Mouse (Mus musculus): ENCODE data around the gene Mycl.
"Not testable (repeated sequence)": the region's sequence is repeated elsewhere in the genome, so short reads cannot be mapped to it uniquely, and the experiment has no call there.

Gene Mycl

GRCm38 (mm10) chr4:122981238-122981637, 14.2 kb upstream of the Mycl start:
- no peak for DNase-seq (ENCODE audit: low spot score in 2 of 2)

DNA sequence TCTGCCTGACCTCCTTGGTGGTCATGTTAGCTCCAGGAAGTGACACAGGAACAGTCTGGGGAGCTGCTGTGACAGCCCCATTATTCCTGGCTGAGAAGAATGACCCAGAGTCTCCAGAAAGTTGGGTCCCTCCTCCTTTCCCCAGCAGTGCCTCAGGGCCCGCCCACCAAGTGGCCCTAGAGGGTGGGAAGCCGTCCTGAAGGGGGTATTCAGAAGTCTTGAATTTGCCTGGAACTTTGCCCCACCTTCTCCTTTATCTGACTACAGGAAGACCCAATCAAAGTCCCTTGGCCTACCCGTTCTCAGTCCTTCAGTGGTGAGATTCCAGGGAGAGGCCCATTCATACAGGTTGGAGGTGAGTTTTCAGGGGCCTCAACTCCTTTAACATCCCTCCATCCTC, 13.5 kb upstream of the Mycl start:
- no peak for DNase-seq (ENCODE audit: low spot score in 2 of 2)

GRCm38 (mm10) chr4:122982537-122982936, 12.9 kb upstream of the Mycl start:
- DNase-seq (ENCODE audit: low spot score in 2 of 2) = no peak

DNA sequence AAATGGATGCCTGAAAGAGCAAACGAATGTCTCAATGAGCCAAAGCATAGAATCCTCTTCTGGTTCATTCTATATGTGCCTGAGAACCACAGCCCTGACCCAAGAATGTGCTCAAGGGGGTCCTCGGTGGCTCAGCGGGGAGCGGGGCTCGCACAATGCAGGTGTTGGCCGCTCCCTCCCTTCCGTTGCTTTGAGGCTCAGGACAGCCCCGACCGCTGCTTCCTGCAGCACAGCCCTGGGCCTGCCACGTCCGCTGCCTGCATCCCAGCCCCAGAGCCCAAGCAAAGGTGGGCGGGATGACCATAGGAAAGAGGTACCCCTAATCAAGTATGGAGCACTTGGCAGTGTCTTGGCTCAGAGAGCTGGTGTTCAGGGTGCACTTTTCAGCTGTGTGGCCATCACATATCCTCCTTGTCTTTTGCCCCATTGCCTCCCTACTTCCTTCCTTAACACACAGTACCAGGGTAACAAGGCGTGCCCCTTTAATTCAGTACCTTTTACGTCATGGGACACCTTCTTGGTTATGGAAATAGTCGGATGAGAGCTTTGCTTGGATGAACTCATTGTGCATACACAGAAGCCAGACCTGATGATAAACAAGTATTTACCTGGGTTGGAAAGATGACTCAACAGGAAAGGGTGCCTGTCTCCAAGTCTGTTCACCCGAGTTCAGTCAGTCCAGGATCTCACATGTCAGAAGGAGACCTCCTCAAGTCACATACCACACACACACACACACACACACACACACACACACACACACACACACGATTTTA, 11.8 kb upstream of the Mycl start:
- peak; percentile 33 to 37 for DNase-seq (ENCODE audit: low spot score in 2 of 2)

- peak; percentile 53 to 73 for DNase-seq (ENCODE audit: low spot score in 2 of 2)
Observed at GRCm38 (mm10) chr4:122985110-122985509, 10.3 kb upstream of the Mycl start.

- DNase-seq (ENCODE audit: low spot score in 2 of 2) = no peak
Observed at GRCm38 (mm10) chr4:122987421-122987820, 8.0 kb upstream of the Mycl start.

GRCm38 (mm10) chr4:122988004-122988403, 7.4 kb upstream of the Mycl start:
- not testable (repeated sequence) for DNase-seq (ENCODE audit: low spot score in 2 of 2)

DNA sequence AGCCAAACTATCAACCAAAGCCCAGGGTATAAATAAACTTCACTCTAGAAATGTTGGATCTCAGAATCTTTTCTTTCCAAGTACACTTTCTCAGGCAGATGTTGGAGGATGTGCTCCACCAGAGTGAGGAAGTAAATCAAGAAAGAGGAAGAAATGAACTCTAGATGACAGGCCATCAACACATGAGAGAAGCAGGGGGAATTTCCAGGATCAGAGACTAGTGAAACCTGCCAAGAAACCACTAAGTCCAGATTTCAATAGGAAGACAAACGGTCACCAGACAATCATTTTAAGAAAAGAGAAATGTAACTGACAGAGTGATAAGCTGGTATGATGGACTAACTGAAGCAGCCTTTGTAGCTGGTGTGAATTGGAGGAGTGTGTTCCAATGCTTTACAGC, 4.3 kb upstream of the Mycl start:
- DNase-seq (ENCODE audit: low spot score in 2 of 2) = peak in 1 of 2 experiments; percentile 16

- no peak for DNase-seq (ENCODE audit: low spot score in 2 of 2)
Observed at GRCm38 (mm10) chr4:122992276-122992675, 3.2 kb upstream of the Mycl start.

GRCm38 (mm10) chr4:122996221-122996617, 767 bp downstream of the Mycl start:
- peak in 1 of 2 experiments; percentile 19 for DNase-seq (ENCODE audit: low spot score in 2 of 2)

DNA sequence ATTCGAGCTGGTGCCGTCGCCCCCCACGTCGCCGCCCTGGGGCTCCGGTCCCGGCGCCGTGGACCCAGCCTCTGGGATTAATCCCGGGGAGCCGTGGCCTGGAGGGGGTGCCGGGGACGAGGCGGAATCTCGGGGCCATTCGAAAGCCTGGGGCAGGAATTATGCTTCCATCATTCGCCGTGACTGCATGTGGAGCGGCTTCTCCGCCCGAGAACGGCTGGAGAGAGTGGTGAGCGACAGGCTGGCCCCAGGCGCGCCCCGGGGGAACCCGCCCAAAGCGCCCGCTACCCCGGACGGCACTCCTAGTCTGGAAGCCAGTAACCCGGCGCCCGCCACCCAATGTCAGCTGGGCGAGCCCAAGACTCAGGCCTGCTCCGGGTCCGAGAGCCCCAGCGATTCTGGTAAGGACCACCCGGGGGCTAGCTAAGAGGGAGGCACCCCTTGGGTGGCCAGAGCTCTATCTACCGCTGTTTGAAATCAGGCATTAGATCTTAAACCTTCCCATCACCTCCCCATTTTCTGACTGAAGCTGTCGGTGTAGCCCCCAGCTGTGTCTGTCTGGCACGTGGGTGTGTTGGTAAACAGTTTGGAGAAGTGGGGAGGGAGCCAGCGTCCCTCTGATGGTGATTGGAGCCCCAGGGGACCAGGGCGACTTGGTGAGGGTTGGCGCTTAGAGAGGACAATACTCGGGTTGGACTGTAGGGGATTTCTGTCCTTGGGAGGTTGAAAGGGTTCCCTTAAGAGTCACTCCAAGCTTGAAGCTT, 1.3 kb downstream of the Mycl start:
- peak in 1 of 2 experiments; percentile 51 for DNase-seq (ENCODE audit: low spot score in 2 of 2)

DNA sequence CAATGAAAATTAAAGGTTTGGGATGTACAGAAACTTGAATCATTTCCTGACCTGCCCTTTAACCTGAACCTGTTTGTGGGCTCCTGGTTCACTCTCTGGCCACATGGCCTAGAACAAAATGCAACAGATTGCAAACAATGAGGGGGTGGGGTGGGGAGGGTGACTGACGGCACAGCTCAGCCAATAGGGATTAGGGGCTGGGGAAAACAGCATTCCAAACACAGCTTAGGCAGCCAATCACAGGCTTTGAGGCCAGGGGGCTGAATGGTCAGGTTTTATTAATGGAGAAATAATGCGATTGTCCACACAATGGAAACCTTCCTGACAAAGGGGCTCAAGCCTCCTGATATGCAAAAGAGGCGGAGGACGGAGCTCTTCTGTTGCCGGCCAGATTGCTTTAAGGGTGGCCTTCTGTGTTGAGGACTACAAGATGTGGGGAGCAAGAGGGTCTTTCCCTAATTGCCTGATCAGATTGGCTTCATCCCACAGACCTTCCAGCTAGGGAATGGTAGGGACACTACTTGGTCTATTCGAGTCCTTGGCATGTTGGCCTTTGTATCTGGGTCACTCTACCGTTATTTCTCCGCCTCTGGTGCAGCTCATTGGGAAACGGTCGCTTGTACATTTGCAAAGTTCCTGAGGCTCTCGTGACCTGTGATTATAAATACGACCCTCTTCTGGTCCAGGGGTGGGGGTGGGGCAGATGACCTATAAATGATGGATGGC, 3.2 kb downstream of the Mycl start:
- DNase-seq (ENCODE audit: low spot score in 2 of 2) = no peak

GRCm38 (mm10) chr4:122999263-122999691, 3.8 kb downstream of the Mycl start:
- DNase-seq (ENCODE audit: low spot score in 2 of 2) = no peak

GRCm38 (mm10) chr4:123000130-123000529, 4.7 kb downstream of the Mycl start:
- DNase-seq (ENCODE audit: low spot score in 2 of 2) = no peak

DNA sequence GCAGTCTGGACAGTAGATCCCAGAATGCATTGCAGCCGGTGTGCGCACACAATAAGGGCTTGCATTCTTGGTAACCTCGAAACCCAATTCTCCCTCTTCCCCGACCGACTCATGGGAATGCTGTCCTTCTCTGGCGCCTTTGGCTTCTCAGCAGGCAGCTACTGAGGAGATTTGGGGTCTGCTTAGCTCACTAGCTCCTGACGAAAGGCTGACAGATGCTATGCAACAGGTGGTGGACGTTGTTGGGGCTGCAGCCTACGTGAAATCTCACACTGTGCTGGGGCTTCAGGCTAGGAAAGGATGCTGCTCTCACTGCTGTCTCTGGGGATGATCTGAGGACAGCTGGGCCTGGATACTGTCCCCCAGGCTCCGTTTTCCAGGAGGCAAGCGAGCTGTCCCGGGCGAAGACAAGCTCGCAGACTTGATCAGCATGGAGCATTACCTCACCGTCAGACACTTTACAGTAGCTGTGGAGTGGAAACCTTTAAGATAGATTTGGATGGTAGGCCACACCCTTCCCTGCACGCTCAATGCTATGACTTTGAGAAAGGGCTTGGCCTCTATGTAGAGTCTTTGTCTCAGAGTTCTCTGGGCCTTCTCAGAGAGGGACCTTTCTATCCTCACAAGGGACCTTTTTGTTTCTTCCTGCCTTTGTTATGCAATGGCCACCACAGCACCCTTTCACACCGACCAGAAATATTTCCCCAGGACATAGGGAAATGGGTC, 5.3 kb downstream of the Mycl start:
- DNase-seq (ENCODE audit: low spot score in 2 of 2) = no peak

DNA sequence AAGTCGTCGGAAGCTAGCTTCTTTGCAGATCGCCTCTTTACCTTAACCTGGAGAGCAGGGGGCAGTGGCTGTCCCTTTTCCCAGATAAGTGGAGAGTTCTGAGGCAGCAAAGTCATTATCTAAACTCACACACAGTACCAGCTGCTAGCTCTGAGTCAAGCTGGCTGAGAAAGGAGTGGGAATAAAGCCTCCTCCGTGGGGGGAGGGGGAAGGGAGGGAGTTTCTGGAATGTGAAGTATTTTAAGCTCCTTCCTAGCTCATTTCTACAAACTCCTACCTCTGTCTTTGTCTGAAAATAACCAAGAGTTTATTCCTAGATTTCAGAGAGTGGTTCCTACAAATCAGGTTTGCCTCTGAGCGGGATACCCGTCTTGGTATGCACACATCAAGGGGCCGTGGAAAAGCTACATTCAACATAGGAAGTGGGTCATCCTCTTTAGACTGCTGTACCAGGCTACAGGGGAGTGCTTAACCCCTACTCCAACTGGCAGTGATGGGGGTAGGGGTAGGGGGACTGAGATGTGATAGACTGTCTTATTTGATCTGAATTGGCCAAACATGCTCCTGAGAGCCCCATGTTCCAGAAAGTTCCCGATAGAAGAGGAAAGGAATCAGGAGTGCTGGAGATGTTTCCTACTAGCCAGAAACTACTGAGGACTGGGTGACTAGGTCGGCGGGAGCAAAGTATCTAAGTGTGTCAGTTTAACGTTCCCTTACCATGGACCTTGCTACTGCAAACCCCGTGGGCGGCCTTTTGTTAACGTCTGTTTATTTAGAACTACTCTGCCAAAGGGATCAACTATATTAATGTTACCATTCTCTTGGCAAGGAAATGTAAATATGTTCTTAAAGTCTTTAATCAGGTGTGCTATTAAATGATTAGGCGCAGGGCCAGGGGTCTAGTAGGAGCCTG, 9.9 kb downstream of the Mycl start:
- no peak for DNase-seq (ENCODE audit: low spot score in 2 of 2)

DNA sequence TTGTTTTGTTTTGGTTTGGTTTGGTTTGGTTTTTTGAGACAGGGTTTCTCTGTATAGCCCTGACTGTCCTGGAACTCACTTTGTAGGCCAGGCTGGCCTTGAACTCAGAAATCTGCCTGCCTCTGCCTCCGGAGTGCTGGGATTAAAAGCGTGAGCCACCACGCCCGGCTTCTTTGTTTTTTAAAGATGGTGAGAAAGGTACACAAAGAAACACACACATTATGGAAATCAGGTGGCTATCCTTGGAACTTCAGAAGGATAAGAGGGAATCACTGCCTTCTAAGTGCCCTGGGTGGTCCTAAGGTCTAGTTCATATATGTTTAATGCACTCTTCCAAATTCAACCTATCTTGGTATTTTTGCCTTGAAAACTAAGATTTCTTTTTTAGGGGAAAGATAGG, 17.0 kb downstream of the Mycl start:
- not testable (repeated sequence) for DNase-seq (ENCODE audit: low spot score in 2 of 2)

GRCm38 (mm10) chr4:123013346-123013945, 18.0 kb downstream of the Mycl start:
- no peak for DNase-seq (ENCODE audit: low spot score in 2 of 2)

- DNase-seq (ENCODE audit: low spot score in 2 of 2) = peak in 1 of 2 experiments; percentile 44
Observed at GRCm38 (mm10) chr4:123013949-123014406, 18.5 kb downstream of the Mycl start.
